Mouse (Mus musculus) kidney, postnatal 4 days (tissue): ENCODE measurements around the gene Spire2.
"Not testable (repeated sequence)": the region's sequence is repeated elsewhere in the genome, so short reads cannot be mapped to it uniquely, and the experiment has no call there.

Experiments used
- DNase-seq, 2 experiments: peaks; one replicate each; pipeline ENCODE4 v3.0.0; 2021; ENCODE audit warnings: mixed read lengths in 2 of 2

Gene Spire2

GRCm38 (mm10) chr8:123332262-123333090 is at the start of gene Spire2:
TSS of gene Spire2 (plus strand) at chr8:123332713.
- DNase-seq, result peak; percentile 90 to 92

- not testable (repeated sequence) for DNase-seq
Observed at GRCm38 (mm10) chr8:123282994-123283393, 49.5 kb upstream of the Spire2 start.

- no peak for DNase-seq
Observed at GRCm38 (mm10) chr8:123283991-123284390, 48.5 kb upstream of the Spire2 start.

GRCm38 (mm10) chr8:123284493-123284892 is 48.0 kb upstream of the Spire2 start:
- no peak for DNase-seq

GRCm38 (mm10) chr8:123287362-123287761 is 45.2 kb upstream of the Spire2 start:
- no peak for DNase-seq

- peak; percentile 63 to 68 for DNase-seq
Observed at GRCm38 (mm10) chr8:123290166-123290565, 42.3 kb upstream of the Spire2 start.

- DNase-seq, result no peak
Observed at GRCm38 (mm10) chr8:123290679-123291078, 41.8 kb upstream of the Spire2 start.

- DNase-seq, result no peak
Observed at GRCm38 (mm10) chr8:123291716-123292115, 40.8 kb upstream of the Spire2 start.

- DNase-seq, result no peak
Observed at GRCm38 (mm10) chr8:123292281-123292680, 40.2 kb upstream of the Spire2 start.

- no peak for DNase-seq
Observed at GRCm38 (mm10) chr8:123292785-123293184, 39.7 kb upstream of the Spire2 start.

GRCm38 (mm10) chr8:123298301-123298700 is 34.2 kb upstream of the Spire2 start:
- DNase-seq, result no peak

- DNase-seq, result no peak
Observed at GRCm38 (mm10) chr8:123308738-123309137, 23.8 kb upstream of the Spire2 start.

- no peak for DNase-seq
Observed at GRCm38 (mm10) chr8:123317781-123318466, 14.6 kb upstream of the Spire2 start.

- peak; percentile 96 to 98 for DNase-seq
Observed at GRCm38 (mm10) chr8:123318467-123318911, 14.0 kb upstream of the Spire2 start, which contains the start of gene Fanca. TSS of gene Fanca (minus strand) at chr8:123318576.

- DNase-seq, result peak; percentile 37 to 43
Observed at GRCm38 (mm10) chr8:123319522-123320164, 12.9 kb upstream of the Spire2 start.

- no peak for DNase-seq
Observed at GRCm38 (mm10) chr8:123328552-123328951, 4.0 kb upstream of the Spire2 start.

- no peak for DNase-seq
Observed at GRCm38 (mm10) chr8:123329350-123329749, 3.2 kb upstream of the Spire2 start.

- no peak for DNase-seq
Observed at GRCm38 (mm10) chr8:123329961-123330360, 2.6 kb upstream of the Spire2 start.

- DNase-seq, result peak; percentile 61 to 72
Observed at GRCm38 (mm10) chr8:123330701-123331100, 1.8 kb upstream of the Spire2 start.

- DNase-seq, result no peak
Observed at GRCm38 (mm10) chr8:123331301-123331700, 1.2 kb upstream of the Spire2 start.

GRCm38 (mm10) chr8:123331810-123332209 is 703 bp upstream of the Spire2 start:
- no peak for DNase-seq

- peak in 1 of 2 experiments; percentile 32 for DNase-seq
Observed at GRCm38 (mm10) chr8:123333091-123333587, 626 bp downstream of the Spire2 start.

GRCm38 (mm10) chr8:123333864-123334263 is 1.4 kb downstream of the Spire2 start:
- no peak for DNase-seq
